Mouse (Mus musculus): ENCODE results near the gene Pcdh9. TPM values are rescaled to one million over a fixed set of nuclear protein-coding genes. Genes with fewer than 3 reads are reported as not detected.

Pcdh9 gene
- polyA plus RNA-seq (2014; fragmentation: Nextera tagmentation; extraction: Ambion mirVana) = 39.4 and 40.4 TPM in 2 replicates

GRCm38 (mm10) chr14:93890519-93891370, at the start of gene Pcdh9:
Pcdh9 (minus strand) TSS chr14:93890679.
- Histone ChIP-seq H3K4me1 (ENCODE audit: control insufficient read depth, insufficient read depth, low read length) (no peaks in the 10 kb centered on the region), H3K4me3 (ENCODE audit: low read depth, low read length) (peak within 1 kb of the TSS; percentile 49), H3K27me3 (ENCODE audit: control insufficient read depth, insufficient read depth, low read length) (no peaks in the 10 kb centered on the region), H3K27ac (ENCODE audit: low read depth, low read length) (peak within 1 kb of the TSS; percentile 68), H3K9me3 (ENCODE audit: control insufficient read depth, low read length) (no peaks in the 10 kb centered on the region), H3K4me2 (peak within 1 kb of the TSS; percentile 50), H3K36me3 (ENCODE audit: control insufficient read depth, insufficient read depth, low read length) (no peaks in the 10 kb centered on the region), H3K9ac (ENCODE audit: low read length) (peak within 1 kb of the TSS; percentile 67)
- WGBS = under 1% methylated on average over 50 of the region's 50 CpGs
- ATAC-seq (ENCODE audit: low FRiP score) (peak; percentile 99), DNase-seq (ENCODE audit: low spot score, missing footprints) (peak; percentile 99)

GRCm38 (mm10) chr14:93906928-93907327, 16.4 kb upstream of the Pcdh9 start:
- H3K36me3 ChIP-seq (ENCODE audit: control insufficient read depth, insufficient read depth, low read length) = no peaks in the 10 kb centered on the region
- H3K4me1 ChIP-seq (ENCODE audit: control insufficient read depth, insufficient read depth, low read length) = no peaks in the 10 kb centered on the region
- no peaks in the 10 kb centered on the region for H3K27me3 ChIP-seq (ENCODE audit: control insufficient read depth, insufficient read depth, low read length)
- no peak overlapping the region for H3K4me2 ChIP-seq
- DNase-seq (ENCODE audit: low spot score, missing footprints) = no peak
- no peak overlapping the region for H3K4me3 ChIP-seq (ENCODE audit: low read depth, low read length)
- H3K27ac ChIP-seq (ENCODE audit: low read depth, low read length) = no peak overlapping the region
- WGBS = 94% methylated on average over 1 of the region's 1 CpGs
- H3K9ac ChIP-seq (ENCODE audit: low read length) = no peak overlapping the region
- ATAC-seq (ENCODE audit: low FRiP score) = no peak
- H3K9me3 ChIP-seq (ENCODE audit: control insufficient read depth, low read length) = no peaks in the 10 kb centered on the region

GRCm38 (mm10) chr14:93898533-93898932, 8.1 kb upstream of the Pcdh9 start:
- no peak overlapping the region for H3K4me2 ChIP-seq
- H3K27ac ChIP-seq (ENCODE audit: low read depth, low read length) = no peak overlapping the region
- H3K9me3 ChIP-seq (ENCODE audit: control insufficient read depth, low read length) = no peaks in the 10 kb centered on the region
- H3K4me3 ChIP-seq (ENCODE audit: low read depth, low read length) = no peak overlapping the region
- no peaks in the 10 kb centered on the region for H3K4me1 ChIP-seq (ENCODE audit: control insufficient read depth, insufficient read depth, low read length)
- H3K36me3 ChIP-seq (ENCODE audit: control insufficient read depth, insufficient read depth, low read length) = no peaks in the 10 kb centered on the region
- DNase-seq (ENCODE audit: low spot score, missing footprints) (peak; percentile 89), ATAC-seq (ENCODE audit: low FRiP score) (no peak)
- no peak overlapping the region for H3K9ac ChIP-seq (ENCODE audit: low read length)
- H3K27me3 ChIP-seq (ENCODE audit: control insufficient read depth, insufficient read depth, low read length) = no peaks in the 10 kb centered on the region

- H3K27ac ChIP-seq (ENCODE audit: low read depth, low read length) = no peak overlapping the region
- H3K4me2 ChIP-seq = no peak overlapping the region
- no peak overlapping the region for H3K4me3 ChIP-seq (ENCODE audit: low read depth, low read length)
- no peaks in the 10 kb centered on the region for H3K36me3 ChIP-seq (ENCODE audit: control insufficient read depth, insufficient read depth, low read length)
- no peaks in the 10 kb centered on the region for H3K9me3 ChIP-seq (ENCODE audit: control insufficient read depth, low read length)
- DNase-seq (ENCODE audit: low spot score, missing footprints) (no peak), ATAC-seq (ENCODE audit: low FRiP score) (no peak)
- no peaks in the 10 kb centered on the region for H3K4me1 ChIP-seq (ENCODE audit: control insufficient read depth, insufficient read depth, low read length)
- H3K27me3 ChIP-seq (ENCODE audit: control insufficient read depth, insufficient read depth, low read length) = no peaks in the 10 kb centered on the region
- no peak overlapping the region for H3K9ac ChIP-seq (ENCODE audit: low read length)
- 88% methylated on average over 3 of the region's 3 CpGs for WGBS
Measured at GRCm38 (mm10) chr14:93895131-93895530, 4.7 kb upstream of the Pcdh9 start.

- Histone ChIP-seq H3K4me2 (peak overlapping the region; percentile 50), H3K4me3 (ENCODE audit: low read depth, low read length) (peak overlapping the region; percentile 49), H3K9ac (ENCODE audit: low read length) (peak overlapping the region; percentile 67), H3K27ac (ENCODE audit: low read depth, low read length) (peak overlapping the region; percentile 68), H3K36me3 (ENCODE audit: control insufficient read depth, insufficient read depth, low read length) (no peaks in the 10 kb centered on the region), H3K27me3 (ENCODE audit: control insufficient read depth, insufficient read depth, low read length) (no peaks in the 10 kb centered on the region), H3K9me3 (ENCODE audit: control insufficient read depth, low read length) (no peaks in the 10 kb centered on the region), H3K4me1 (ENCODE audit: control insufficient read depth, insufficient read depth, low read length) (no peaks in the 10 kb centered on the region)
- WGBS = under 1% methylated on average over 13 of the region's 13 CpGs
- DNase-seq (ENCODE audit: low spot score, missing footprints) = peak; percentile 95
- no peak for ATAC-seq (ENCODE audit: low FRiP score)
Measured at GRCm38 (mm10) chr14:93891371-93891746, 880 bp upstream of the Pcdh9 start.

- Histone ChIP-seq H3K9ac (ENCODE audit: low read length) (peak overlapping the region; percentile 63), H3K9me3 (ENCODE audit: control insufficient read depth, low read length) (no peaks in the 10 kb centered on the region), H3K36me3 (ENCODE audit: control insufficient read depth, insufficient read depth, low read length) (no peaks in the 10 kb centered on the region), H3K27me3 (ENCODE audit: control insufficient read depth, insufficient read depth, low read length) (no peaks in the 10 kb centered on the region), H3K27ac (ENCODE audit: low read depth, low read length) (no peak overlapping the region; the same call in 1 of the 2 replicates), H3K4me1 (ENCODE audit: control insufficient read depth, insufficient read depth, low read length) (no peaks in the 10 kb centered on the region), H3K4me3 (ENCODE audit: low read depth, low read length) (peak overlapping the region; percentile 49), H3K4me2 (peak overlapping the region; percentile 50)
- peak; percentile 93 for DNase-seq (ENCODE audit: low spot score, missing footprints)
- under 1% methylated on average over 20 of the region's 20 CpGs for WGBS
- ATAC-seq (ENCODE audit: low FRiP score) = peak; percentile 38; the same call in 1 of the 2 replicates
Measured at GRCm38 (mm10) chr14:93889839-93890518, 500 bp downstream of the Pcdh9 start.

GRCm38 (mm10) chr14:93889231-93889630, 1.2 kb downstream of the Pcdh9 start:
- ATAC-seq (ENCODE audit: low FRiP score) = no peak

GRCm38 (mm10) chr14:93888346-93888745, 2.1 kb downstream of the Pcdh9 start:
- H3K4me1 ChIP-seq (ENCODE audit: control insufficient read depth, insufficient read depth, low read length) = 0 out of 2 replicates have a peak, but pooled peaks cover 2% of the 10 kb centered on the region
- no peaks in the 10 kb centered on the region for H3K27me3 ChIP-seq (ENCODE audit: control insufficient read depth, insufficient read depth, low read length)
- ATAC-seq (ENCODE audit: low FRiP score) (no peak), DNase-seq (ENCODE audit: low spot score, missing footprints) (no peak)
- H3K9me3 ChIP-seq (ENCODE audit: control insufficient read depth, low read length) = no peaks in the 10 kb centered on the region
- H3K9ac ChIP-seq (ENCODE audit: low read length) = no peak overlapping the region
- WGBS = 82% methylated on average over 5 of the region's 5 CpGs
- H3K4me2 ChIP-seq = peak overlapping the region; percentile 50
- no peak overlapping the region for H3K27ac ChIP-seq (ENCODE audit: low read depth, low read length)
- H3K36me3 ChIP-seq (ENCODE audit: control insufficient read depth, insufficient read depth, low read length) = no peaks in the 10 kb centered on the region
- H3K4me3 ChIP-seq (ENCODE audit: low read depth, low read length) = peak overlapping the region; percentile 49; the same call in 1 of the 2 replicates

More at GRCm38 (mm10) chr14:93889231-93889630, 1.2 kb downstream of the Pcdh9 start:
- 0 out of 2 replicates have a peak, but pooled peaks cover 2% of the 10 kb centered on the region for H3K4me1 ChIP-seq (ENCODE audit: control insufficient read depth, insufficient read depth, low read length)
- DNase-seq (ENCODE audit: low spot score, missing footprints) = peak; percentile 86
- H3K9ac ChIP-seq (ENCODE audit: low read length) = peak overlapping the region; percentile 63; the same call in 1 of the 2 replicates
- no peaks in the 10 kb centered on the region for H3K9me3 ChIP-seq (ENCODE audit: control insufficient read depth, low read length)
- H3K27me3 ChIP-seq (ENCODE audit: control insufficient read depth, insufficient read depth, low read length) = no peaks in the 10 kb centered on the region
- peak overlapping the region; percentile 49 for H3K4me3 ChIP-seq (ENCODE audit: low read depth, low read length)
- H3K4me2 ChIP-seq = peak overlapping the region; percentile 50
- H3K27ac ChIP-seq (ENCODE audit: low read depth, low read length) = no peak overlapping the region
- H3K36me3 ChIP-seq (ENCODE audit: control insufficient read depth, insufficient read depth, low read length) = no peaks in the 10 kb centered on the region
- 31% methylated on average over 6 of the region's 6 CpGs for WGBS

- Histone ChIP-seq H3K36me3 (ENCODE audit: control insufficient read depth, insufficient read depth, low read length) (no peaks in the 10 kb centered on the region), H3K4me2 (no peak overlapping the region), H3K9me3 (ENCODE audit: control insufficient read depth, low read length) (no peaks in the 10 kb centered on the region), H3K4me3 (ENCODE audit: low read depth, low read length) (no peak overlapping the region), H3K9ac (ENCODE audit: low read length) (no peak overlapping the region), H3K27me3 (ENCODE audit: control insufficient read depth, insufficient read depth, low read length) (no peaks in the 10 kb centered on the region), H3K4me1 (ENCODE audit: control insufficient read depth, insufficient read depth, low read length) (0 out of 2 replicates have a peak, but pooled peaks cover 2% of the 10 kb centered on the region), H3K27ac (ENCODE audit: low read depth, low read length) (no peak overlapping the region)
- no peak for ATAC-seq (ENCODE audit: low FRiP score)
- DNase-seq (ENCODE audit: low spot score, missing footprints) = no peak
- WGBS = 77% methylated on average over 7 of the region's 7 CpGs
Measured at GRCm38 (mm10) chr14:93887066-93887465, 3.4 kb downstream of the Pcdh9 start.
